Comparison of ENCODE assay signal across 8 mouse cellular contexts in the genomic region with DNA sequence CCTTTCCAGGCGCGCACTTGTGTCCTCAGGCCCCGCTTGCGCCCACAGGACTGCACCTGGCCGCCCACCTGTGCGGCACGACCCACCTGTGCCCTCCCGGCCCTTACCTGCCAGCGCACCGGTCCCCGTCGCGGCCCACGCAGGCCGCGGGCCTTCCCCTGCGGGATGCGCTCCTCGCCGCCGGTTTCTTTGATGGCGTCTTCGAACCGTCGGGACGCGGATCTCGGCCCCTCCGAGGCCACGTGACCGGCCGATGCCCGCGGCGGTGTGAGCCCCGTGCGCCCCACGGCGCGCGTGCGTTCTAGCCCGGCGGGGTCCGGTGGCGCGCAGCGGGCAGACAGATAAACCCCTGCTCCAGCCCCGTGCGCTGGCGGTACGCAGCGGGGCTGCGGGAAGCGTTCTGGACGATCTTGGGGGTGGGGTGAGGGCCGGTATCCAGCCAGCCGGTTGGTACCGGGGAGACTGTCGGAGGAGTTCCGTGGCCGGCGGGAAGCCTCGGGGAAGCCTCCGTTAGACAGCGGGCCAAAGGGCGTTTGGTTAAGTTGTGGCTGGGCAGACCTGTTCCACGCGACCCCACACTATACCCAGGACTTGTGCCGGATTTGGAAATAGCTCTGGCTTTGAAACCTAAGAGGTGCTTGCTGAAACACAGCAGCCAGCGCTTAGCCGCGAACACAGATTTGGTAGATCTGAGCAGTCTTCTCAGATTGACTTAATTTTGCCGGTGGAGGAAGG. TPM values are rescaled to one million over a fixed set of nuclear protein-coding genes. Genes with fewer than 3 reads are reported as not detected.
DNase-seq lines count a peak whose midpoint lies in the region; ATAC-seq lines count a peak whose summit lies in the region.

Gene Tcte2 (minus strand): TSS at position 647 of the 735 bp plus-strand sequence.

- WGBS in intestine, embryonic 14.5 days = under 1% methylated on average over 71 of the region's 74 CpGs
- WGBS in limb, embryonic 10.5 days = under 1% methylated on average over 74 of the region's 74 CpGs
- under 1% methylated on average over 74 of the region's 74 CpGs for WGBS in midbrain, embryonic 15.5 days

- H3K4me3 ChIP-seq in intestine, embryonic 14.5 days (ENCODE audit: low read depth, low read length) = peak within 1 kb of the TSS; percentile 82
- H3K4me3 ChIP-seq in limb, embryonic 10.5 days = peak within 1 kb of the TSS; percentile 92
- peak within 1 kb of the TSS; percentile 96 for H3K4me3 ChIP-seq in midbrain, embryonic 15.5 days

- H3K27ac ChIP-seq in intestine, embryonic 14.5 days (ENCODE audit: low read depth) = peak within 1 kb of the TSS; percentile 87
- H3K27ac ChIP-seq in limb, embryonic 10.5 days = peak within 1 kb of the TSS; percentile 89
- peak within 1 kb of the TSS; percentile 100 for H3K27ac ChIP-seq in midbrain, embryonic 15.5 days

- no peaks in the 10 kb centered on the region for H3K27me3 ChIP-seq in intestine, embryonic 14.5 days (replicated peaks; ENCODE audit: control insufficient read depth, insufficient read depth, low read length)
- no peaks in the 10 kb centered on the region for H3K27me3 ChIP-seq in limb, embryonic 10.5 days (ENCODE audit: low read depth, poor library complexity, severe bottlenecking)
- H3K27me3 ChIP-seq in midbrain, embryonic 15.5 days (replicated peaks) = no peaks in the 10 kb centered on the region

- no peaks in the 10 kb centered on the region for H3K9me3 ChIP-seq in intestine, embryonic 14.5 days (ENCODE audit: control insufficient read depth, low read length)
- no peaks in the 10 kb centered on the region for H3K9me3 ChIP-seq in limb, embryonic 10.5 days (replicated peaks)
- no peaks in the 10 kb centered on the region for H3K9me3 ChIP-seq in midbrain, embryonic 15.5 days

- intact Hi-C loops in gastrocnemius, postnatal 14 days (cut with DNase I; ENCODE audit: low total_unique reads) = no loop called here

- peak within 1 kb of the TSS; percentile 98 for H3K4me2 ChIP-seq in intestine, embryonic 14.5 days (ENCODE audit: low read length)
- H3K4me2 ChIP-seq in midbrain, embryonic 15.5 days = peak within 1 kb of the TSS; percentile 78

- peak; percentile 38 for DNase-seq in urinary bladder, postnatal 25 days (ENCODE audit: low spot score)
- DNase-seq in urinary bladder, postnatal 36 days (ENCODE audit: low spot score in 2 of 2) = no peak
- peak; percentile 54 to 61 for DNase-seq in cerebellum, postnatal 36 days
- peak; percentile 19 for DNase-seq in gastrocnemius, postnatal 14 days
- peak; percentile 75 for DNase-seq in intestine, embryonic 14.5 days (ENCODE audit: low spot score)
- peak; percentile 70 for DNase-seq in limb, embryonic 10.5 days (ENCODE audit: low spot score)
- DNase-seq in thymus, postnatal 0 days (ENCODE audit: low spot score) = peak; percentile 20

- 0 out of 2 replicates have a peak, but pooled peaks cover 6% of the 10 kb centered on the region for H3K4me1 ChIP-seq in intestine, embryonic 14.5 days (replicated peaks; ENCODE audit: control insufficient read depth, insufficient read depth, low read length)
- H3K4me1 ChIP-seq in limb, embryonic 10.5 days = peaks cover 30% of the 10 kb centered on the region
- peaks cover 41% of the 10 kb centered on the region for H3K4me1 ChIP-seq in midbrain, embryonic 15.5 days

- H3K36me3 ChIP-seq in intestine, embryonic 14.5 days (ENCODE audit: control insufficient read depth, insufficient read depth, low read length) = no peaks in the 10 kb centered on the region
- no peaks in the 10 kb centered on the region for H3K36me3 ChIP-seq in limb, embryonic 10.5 days
- no peaks in the 10 kb centered on the region for H3K36me3 ChIP-seq in midbrain, embryonic 15.5 days (replicated peaks)

- H3K9ac ChIP-seq in intestine, embryonic 14.5 days (ENCODE audit: low read length) = peak within 1 kb of the TSS; percentile 89
- H3K9ac ChIP-seq in midbrain, embryonic 15.5 days = peak within 1 kb of the TSS; percentile 96

- ATAC-seq in intestine, embryonic 14.5 days (replicated peaks; ENCODE audit: low FRiP score, low TSS enrichment, low read depth) = peak; percentile 32; the same call in 1 of the 2 replicates
- ATAC-seq in midbrain, embryonic 15.5 days (replicated peaks) = peak; percentile 21

RNA-seq across cellular contexts. Expression of gene Tcte2, which starts in this region (rescaled TPM):
- total RNA-seq in gastrocnemius, postnatal 14 days (2021) = 1 to 10 TPM; 1.2 to 1.3 TPM
- polyA plus RNA-seq in intestine, embryonic 14.5 days (2014; fragmentation: Nextera tagmentation; extraction: Ambion mirVana) = 3.4 and 5.2 TPM in 2 replicates
- polyA plus RNA-seq in limb, embryonic 10.5 days (2016; fragmentation: Nextera tagmentation; extraction: Ambion mirVana) = 2.6 and 3.3 TPM in 2 replicates
- 18.4 and 22.8 TPM in 2 replicates for polyA plus RNA-seq in midbrain, embryonic 15.5 days (2015; fragmentation: Nextera tagmentation; extraction: Ambion mirVana)
- 0.58 and 0.77 TPM in 2 replicates for polyA plus RNA-seq in thymus, postnatal 0 days (2015; fragmentation: Nextera tagmentation; extraction: Ambion mirVana)

Comparison
In these comparisons a context has a peak if more than half of its experiments do, and no peak if none do; other contexts are left out.
1. DNase-seq: peak in urinary bladder, postnatal 25 days (single experiment), cerebellum, postnatal 36 days (2 of 2), gastrocnemius, postnatal 14 days (single experiment), intestine, embryonic 14.5 days (single experiment) and limb, embryonic 10.5 days (single experiment); none in urinary bladder, postnatal 36 days (0 of 2).
2. Peak in DNase-seq in thymus, postnatal 0 days; RNA of the gene not detected or under 1 TPM.
3. Peak in every context shown above with its lines, with median percentiles within 50 percentile points of each other: H3K27ac ChIP-seq and H3K4me3 ChIP-seq.